Mouse (Mus musculus) small intestine, adult 2 months (tissue): Measurements from ENCODE around the gene Cpm.

Source experiments
- CTCF ChIP-seq: fragments of 200-500 bp; IDR thresholded peaks from 2 replicates; pipeline ENCODE4 v1.5.1; 2012; ENCODE audit warnings: low read depth, mild to moderate bottlenecking, control low read depth, inconsistent platforms, low read length, moderate library complexity, mixed read lengths; ENCODE audit not compliant: insufficient replicate concordance, insufficient read length; ENCODE audit errors: extremely low read depth
- POLR2A ChIP-seq: fragments of 200-500 bp; IDR thresholded peaks from 2 replicates; pipeline ENCODE4 v1.6.1; 2012; ENCODE audit warnings: low read depth, mild to moderate bottlenecking, control low read depth, inconsistent platforms, low read length, moderate library complexity

GRCm38 (mm10) chr10:117587335-117587734 is 42.0 kb upstream of the Cpm start:
- TF ChIP-seq POLR2A: no peak
- no peak for TF ChIP-seq CTCF
